Mouse (Mus musculus) cerebellum, adult 11-12 months (tissue): Measurements from ENCODE around the gene Tnnc1.

Experiments
- DNase-seq: peaks from one replicate; pipeline ENCODE4 v3.0.0; 2022

Gene Tnnc1

GRCm38 (mm10) chr14:31260932-31261331 lies 52.8 kb downstream of the Tnnc1 start:
- no peak for DNase-seq
